In the genomic region with DNA sequence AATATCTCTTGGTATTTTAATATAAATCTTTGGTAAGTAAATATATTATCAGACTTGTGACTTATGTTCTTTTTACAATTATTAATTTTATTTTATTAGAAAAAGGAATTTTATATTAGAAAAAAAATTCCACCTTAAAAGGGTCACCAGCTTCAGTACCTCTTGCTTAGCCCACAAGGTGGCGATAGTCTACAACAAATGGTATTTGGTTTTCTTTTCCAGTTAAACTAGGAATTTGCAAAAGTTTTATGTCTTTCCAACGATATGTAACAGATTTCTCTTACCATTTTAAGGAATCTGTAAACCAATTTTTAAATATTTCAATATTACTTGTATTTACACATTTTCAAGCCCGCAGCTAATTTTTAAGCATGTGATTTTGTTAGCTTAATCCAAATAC, we compare ENCODE assay signal across 7 mouse cellular contexts. TPM values are rescaled to one million over a fixed set of nuclear protein-coding genes. Genes with fewer than 3 reads are reported as not detected.
DNase-seq lines count a peak whose midpoint lies in the region; ATAC-seq and TF ChIP-seq lines count a peak whose summit lies in the region.

No protein-coding gene starts in this region.

- 0 out of 2 replicates have a peak, but pooled peaks cover 6% of the 10 kb centered on the region for H3K4me1 ChIP-seq in hindbrain, postnatal 0 days (ENCODE audit: insufficient read depth, low read length)
- peaks cover 17% of the 10 kb centered on the region for H3K4me1 ChIP-seq in forebrain, embryonic 13.5 days

- intact Hi-C loops in left cerebral cortex, adult 2 months (cut with DNase I) = loop anchor here (1.0 kb wide), 4 partner anchors 495 to 1075 kb away; no protein-coding TSS in a partner anchor

- no peak for ATAC-seq in hindbrain, postnatal 0 days
- ATAC-seq in forebrain, embryonic 13.5 days = no peak

- H3K9ac ChIP-seq in hindbrain, postnatal 0 days (replicated peaks; ENCODE audit: low read length) = no peak overlapping the region
- no peak overlapping the region for H3K9ac ChIP-seq in forebrain, embryonic 13.5 days

- TF ChIP-seq CTCF in left cerebral cortex, adult 2 months (IDR thresholded peaks at IDR 0.05) = peak; percentile 93
- peak; percentile 72 for TF ChIP-seq CTCF in hindbrain, postnatal 0 days (IDR thresholded peaks at IDR 0.05; ENCODE audit: low read depth)

- no peaks in the 10 kb centered on the region for H3K27me3 ChIP-seq in hindbrain, postnatal 0 days (ENCODE audit: insufficient read depth, low read length)
- H3K27me3 ChIP-seq in forebrain, embryonic 13.5 days = no peaks in the 10 kb centered on the region

- 24% methylated on average over 3 of the region's 3 CpGs for WGBS in hindbrain, postnatal 0 days
- 27% methylated on average over 3 of the region's 3 CpGs for WGBS in forebrain, embryonic 13.5 days

- 0 out of 2 replicates have a peak overlapping the region, but pooled peaks have one; percentile 13 for H3K4me2 ChIP-seq in hindbrain, postnatal 0 days (ENCODE audit: low read depth, low read length)
- H3K4me2 ChIP-seq in forebrain, embryonic 13.5 days = no peak overlapping the region

- H3K27ac ChIP-seq in left cerebral cortex, adult 2 months = no peak overlapping the region
- no peak overlapping the region for H3K27ac ChIP-seq in hindbrain, postnatal 0 days
- H3K27ac ChIP-seq in forebrain, embryonic 13.5 days = no peak overlapping the region

- DNase-seq in left cerebral cortex, adult 2 months (ENCODE audit: extremely low spot score in 1 of 2, low spot score in 2 of 2) = peak; percentile 35 to 47
- DNase-seq in left cerebral cortex, adult 11 months (ENCODE audit: low spot score) = no peak
- peak; percentile 45 for DNase-seq in R1 (ENCODE audit: low read depth, low spot score)
- peak; percentile 38 to 67 for DNase-seq in cerebellum, postnatal 36 days
- DNase-seq in hindbrain, postnatal 0 days (ENCODE audit: low spot score) = peak; percentile 89
- DNase-seq in lung, postnatal 25 days (ENCODE audit: low spot score) = peak; percentile 56

- H3K9me3 ChIP-seq in hindbrain, postnatal 0 days (ENCODE audit: low read length) = no peaks in the 10 kb centered on the region
- no peaks in the 10 kb centered on the region for H3K9me3 ChIP-seq in forebrain, embryonic 13.5 days (replicated peaks)

- H3K4me3 ChIP-seq in left cerebral cortex, adult 2 months = no peak overlapping the region
- no peak overlapping the region for H3K4me3 ChIP-seq in hindbrain, postnatal 0 days (ENCODE audit: low read length)
- H3K4me3 ChIP-seq in forebrain, embryonic 13.5 days = no peak overlapping the region

- H3K36me3 ChIP-seq in hindbrain, postnatal 0 days (ENCODE audit: insufficient read depth, low read length) = no peaks in the 10 kb centered on the region
- H3K36me3 ChIP-seq in forebrain, embryonic 13.5 days (ENCODE audit: poor library complexity, severe bottlenecking) = no peaks in the 10 kb centered on the region

RNA-seq across cellular contexts. Expression of a gene that starts 4.2 kb away (rescaled TPM):
- 10 to 100 TPM; 10.3 to 12.1 TPM for total RNA-seq in left cerebral cortex, adult 2 months (2021)
- 20.7 and 38.0 TPM in 2 replicates for total RNA-seq in hindbrain, postnatal 0 days (2014; rRNA removed)
- polyA plus RNA-seq in hindbrain, postnatal 0 days (2015; fragmentation: Nextera tagmentation; extraction: Ambion mirVana) = 9.8 and 10.3 TPM in 2 replicates
- polyA plus RNA-seq in forebrain, embryonic 13.5 days (2015; fragmentation: Nextera tagmentation; extraction: Ambion mirVana) = 7.2 and 9.1 TPM in 2 replicates
